Mouse (Mus musculus) retina, adult 2 months (tissue): ENCODE measurements at regions not wholly inside any gene's neighbourhood (a gene's known extent, or its start where the extent isn't known, plus 50 kb on each side); places are given as distances from the start of the nearest gene placed in this dataset.

Experiments used
- DNase-seq: peaks from one replicate; pipeline ENCODE4 v3.0.0-alpha.2; 2012; ENCODE audit warnings: low read depth, low spot score

GRCm38 (mm10) chr15:15946280-15947110 lies 782.1 kb upstream of the Cdh9 start:
- DNase-seq, result no peak

DNA sequence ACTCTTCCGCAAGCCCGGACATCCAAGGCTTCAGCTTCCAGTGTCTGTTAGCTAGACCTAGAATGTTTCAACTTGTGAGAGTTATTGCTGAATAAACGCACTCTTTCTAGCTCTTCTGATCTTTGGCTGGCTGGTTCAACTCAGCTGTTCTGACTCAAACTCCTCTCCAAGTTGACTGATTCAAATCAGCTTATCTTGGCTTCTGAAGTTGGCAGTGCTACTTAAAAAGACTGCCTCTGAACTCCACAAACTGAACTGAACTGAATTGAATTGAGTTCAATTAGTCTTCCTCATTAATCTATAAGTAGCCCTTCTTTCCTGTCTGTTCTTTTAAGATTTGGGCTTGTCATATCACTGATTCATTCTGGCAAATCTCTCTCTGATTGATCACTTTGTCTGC lies 769.1 kb upstream of the Cdh9 start:
- no peak for DNase-seq

GRCm38 (mm10) chr15:15968518-15968917 lies 760.0 kb upstream of the Cdh9 start:
- DNase-seq, result no peak

GRCm38 (mm10) chr15:15976788-15977187 lies 751.8 kb upstream of the Cdh9 start:
- peak; percentile 2 for DNase-seq
